Mouse (Mus musculus): ENCODE results near the gene Slc11a1. TPM values are rescaled to one million over a fixed set of nuclear protein-coding genes. Genes with fewer than 3 reads are reported as not detected.

Slc11a1 gene
- polyA plus RNA-seq, 1 experiment from 2014 or later = 2.2 TPM

DNA sequence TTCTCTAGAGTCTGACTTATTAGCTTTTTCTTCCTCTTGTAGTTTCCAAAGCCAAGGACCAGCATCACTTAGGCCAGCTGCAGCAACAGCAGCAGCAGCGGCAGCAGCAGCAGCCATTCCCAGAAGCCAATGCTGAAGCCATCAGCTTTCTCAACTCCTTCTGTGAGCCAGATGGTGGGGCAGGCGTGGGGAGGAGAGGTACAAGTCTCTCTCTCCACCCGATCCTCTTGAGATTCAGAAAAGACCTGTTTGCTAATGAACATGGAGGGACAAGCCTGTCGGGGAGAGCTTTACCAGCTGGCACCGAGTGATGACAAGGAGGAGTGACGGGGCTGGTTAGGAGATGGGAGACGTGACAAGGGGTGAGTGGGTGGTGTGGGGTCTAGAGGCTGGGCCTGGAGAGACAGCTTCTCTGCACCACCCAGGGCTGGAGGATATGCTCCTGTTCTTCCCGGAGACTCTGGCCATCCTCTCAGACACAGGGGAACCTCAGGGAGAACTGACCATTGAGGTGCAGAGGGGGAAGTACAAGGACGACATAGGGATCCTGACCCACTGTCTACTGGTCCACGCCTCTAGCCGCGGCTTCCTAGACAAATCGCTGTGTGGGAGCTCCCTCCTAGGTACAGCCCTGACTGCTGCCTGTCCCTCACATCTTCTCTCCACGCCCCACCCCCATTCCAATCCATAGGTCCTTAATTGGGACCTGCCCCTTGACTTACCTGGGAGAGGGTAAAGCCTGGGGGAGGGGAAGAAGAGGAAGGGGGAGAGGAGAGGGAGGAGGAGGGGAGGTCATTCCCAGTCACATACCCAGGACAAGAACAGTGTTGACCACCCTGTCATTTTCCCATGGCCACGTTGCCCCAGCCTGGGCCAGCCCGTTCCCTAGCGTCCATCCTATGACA, 12.4 kb upstream of the Slc11a1 start:
- Histone ChIP-seq H3K27ac (ENCODE audit: low read depth, low read length) (no peak overlapping the region), H3K4me3 (ENCODE audit: low read depth, low read length) (no peak overlapping the region), H3K9ac (replicated peaks; ENCODE audit: low read depth, low read length) (no peak overlapping the region), H3K36me3 (ENCODE audit: control insufficient read depth, insufficient read depth, low read length) (no peaks in the 10 kb centered on the region), H3K27me3 (ENCODE audit: control insufficient read depth, insufficient read depth, low read length) (no peaks in the 10 kb centered on the region), H3K4me1 (ENCODE audit: control insufficient read depth, insufficient read depth, low read length) (no peaks in the 10 kb centered on the region), H3K4me2 (ENCODE audit: low read depth, low read length) (no peak overlapping the region), H3K9me3 (ENCODE audit: control insufficient read depth, low read length) (no peaks in the 10 kb centered on the region)
- 71% methylated on average over 17 of the region's 17 CpGs for WGBS
- peak; percentile 20; the same call in 1 of the 2 replicates for ATAC-seq (ENCODE audit: low read depth)

DNA sequence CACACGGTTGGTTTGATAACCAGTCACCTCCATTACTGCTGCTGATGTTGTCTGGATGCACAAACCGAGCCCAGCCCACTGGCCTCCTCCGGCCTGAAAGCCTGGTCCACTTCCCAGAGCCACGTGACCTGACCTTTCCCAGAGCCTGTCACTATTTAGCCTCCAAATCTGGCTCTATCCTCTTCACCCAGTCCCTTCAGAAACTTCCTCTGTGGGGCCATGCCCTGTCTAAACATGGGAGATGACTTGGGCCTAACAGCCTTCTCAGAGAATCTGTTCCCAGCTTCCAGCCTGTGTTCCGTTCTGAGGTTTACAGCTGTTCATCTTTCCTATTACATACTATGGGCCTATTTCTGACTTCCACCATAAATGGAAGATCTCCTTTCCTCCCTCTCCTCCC, 11.6 kb upstream of the Slc11a1 start:
- 76% methylated on average over 5 of the region's 5 CpGs for WGBS
- no peak overlapping the region for H3K4me2 ChIP-seq (ENCODE audit: low read depth, low read length)

GRCm38 (mm10) chr1:74364270-74364669, 10.7 kb upstream of the Slc11a1 start:
- 77% methylated on average over 8 of the region's 8 CpGs for WGBS
- Histone ChIP-seq H3K4me1 (ENCODE audit: control insufficient read depth, insufficient read depth, low read length) (no peaks in the 10 kb centered on the region), H3K4me2 (ENCODE audit: low read depth, low read length) (no peak overlapping the region), H3K9me3 (ENCODE audit: control insufficient read depth, low read length) (no peaks in the 10 kb centered on the region), H3K9ac (replicated peaks; ENCODE audit: low read depth, low read length) (no peak overlapping the region), H3K4me3 (ENCODE audit: low read depth, low read length) (no peak overlapping the region), H3K36me3 (ENCODE audit: control insufficient read depth, insufficient read depth, low read length) (no peaks in the 10 kb centered on the region), H3K27me3 (ENCODE audit: control insufficient read depth, insufficient read depth, low read length) (no peaks in the 10 kb centered on the region), H3K27ac (ENCODE audit: low read depth, low read length) (no peak overlapping the region)
- no peak for ATAC-seq (ENCODE audit: low read depth)

More for the DNA sequence above, 11.6 kb upstream of the Slc11a1 start:
- Histone ChIP-seq H3K27ac (ENCODE audit: low read depth, low read length) (no peak overlapping the region), H3K36me3 (ENCODE audit: control insufficient read depth, insufficient read depth, low read length) (no peaks in the 10 kb centered on the region), H3K9me3 (ENCODE audit: control insufficient read depth, low read length) (no peaks in the 10 kb centered on the region), H3K4me1 (ENCODE audit: control insufficient read depth, insufficient read depth, low read length) (no peaks in the 10 kb centered on the region), H3K27me3 (ENCODE audit: control insufficient read depth, insufficient read depth, low read length) (no peaks in the 10 kb centered on the region), H3K9ac (replicated peaks; ENCODE audit: low read depth, low read length) (no peak overlapping the region), H3K4me3 (ENCODE audit: low read depth, low read length) (no peak overlapping the region)
- no peak for ATAC-seq (ENCODE audit: low read depth)

GRCm38 (mm10) chr1:74367886-74368645, 6.9 kb upstream of the Slc11a1 start:
- H3K36me3 ChIP-seq (ENCODE audit: control insufficient read depth, insufficient read depth, low read length) = no peaks in the 10 kb centered on the region
- H3K4me2 ChIP-seq (ENCODE audit: low read depth, low read length) = peak overlapping the region; percentile 34
- 0 out of 2 replicates have a peak overlapping the region, but pooled peaks have one; percentile 4 for H3K9ac ChIP-seq (replicated peaks; ENCODE audit: low read depth, low read length)
- H3K9me3 ChIP-seq (ENCODE audit: control insufficient read depth, low read length) = no peaks in the 10 kb centered on the region
- no peak overlapping the region for H3K27ac ChIP-seq (ENCODE audit: low read depth, low read length)
- H3K27me3 ChIP-seq (ENCODE audit: control insufficient read depth, insufficient read depth, low read length) = no peaks in the 10 kb centered on the region
- ATAC-seq (ENCODE audit: low read depth) = peak; percentile 77
- no peaks in the 10 kb centered on the region for H3K4me1 ChIP-seq (ENCODE audit: control insufficient read depth, insufficient read depth, low read length)
- 20% methylated on average over 34 of the region's 34 CpGs for WGBS
- peak overlapping the region; percentile 6; the same call in 1 of the 2 replicates for H3K4me3 ChIP-seq (ENCODE audit: low read depth, low read length)

GRCm38 (mm10) chr1:74370040-74370439, 5.0 kb upstream of the Slc11a1 start:
- Histone ChIP-seq H3K4me3 (ENCODE audit: low read depth, low read length) (no peak overlapping the region), H3K27ac (ENCODE audit: low read depth, low read length) (no peak overlapping the region), H3K27me3 (ENCODE audit: control insufficient read depth, insufficient read depth, low read length) (no peaks in the 10 kb centered on the region), H3K9me3 (ENCODE audit: control insufficient read depth, low read length) (no peaks in the 10 kb centered on the region), H3K9ac (replicated peaks; ENCODE audit: low read depth, low read length) (no peak overlapping the region), H3K4me1 (ENCODE audit: control insufficient read depth, insufficient read depth, low read length) (no peaks in the 10 kb centered on the region), H3K36me3 (ENCODE audit: control insufficient read depth, insufficient read depth, low read length) (no peaks in the 10 kb centered on the region), H3K4me2 (ENCODE audit: low read depth, low read length) (no peak overlapping the region)
- ATAC-seq (ENCODE audit: low read depth) = no peak
- 55% methylated on average over 4 of the region's 4 CpGs for WGBS

DNA sequence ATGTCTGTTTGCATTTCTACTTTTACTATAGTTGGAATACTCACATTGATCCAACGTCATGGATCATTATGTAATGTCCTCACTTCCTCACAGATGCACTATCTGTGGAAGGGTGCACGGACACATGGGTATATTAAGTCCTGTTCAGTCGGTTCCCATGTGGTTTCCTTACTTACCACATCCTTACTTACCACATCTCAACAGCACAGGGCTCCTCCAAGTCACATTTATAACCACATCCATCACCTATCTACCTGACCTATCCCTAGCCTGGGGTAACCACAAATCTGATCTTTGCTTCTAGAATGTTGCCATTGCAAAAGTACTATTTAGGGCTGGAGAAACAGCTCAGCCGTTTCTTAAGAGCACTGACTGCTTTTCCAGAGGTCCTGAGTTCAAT, 1.6 kb upstream of the Slc11a1 start:
- no peaks in the 10 kb centered on the region for H3K36me3 ChIP-seq (ENCODE audit: control insufficient read depth, insufficient read depth, low read length)
- H3K27me3 ChIP-seq (ENCODE audit: control insufficient read depth, insufficient read depth, low read length) = no peaks in the 10 kb centered on the region
- H3K9ac ChIP-seq (replicated peaks; ENCODE audit: low read depth, low read length) = no peak overlapping the region
- no peak overlapping the region for H3K4me2 ChIP-seq (ENCODE audit: low read depth, low read length)
- no peak overlapping the region for H3K4me3 ChIP-seq (ENCODE audit: low read depth, low read length)
- H3K9me3 ChIP-seq (ENCODE audit: control insufficient read depth, low read length) = no peaks in the 10 kb centered on the region
- no peaks in the 10 kb centered on the region for H3K4me1 ChIP-seq (ENCODE audit: control insufficient read depth, insufficient read depth, low read length)
- ATAC-seq (ENCODE audit: low read depth) = no peak
- WGBS = 82% methylated on average over 4 of the region's 4 CpGs
- H3K27ac ChIP-seq (ENCODE audit: low read depth, low read length) = no peak overlapping the region

DNA sequence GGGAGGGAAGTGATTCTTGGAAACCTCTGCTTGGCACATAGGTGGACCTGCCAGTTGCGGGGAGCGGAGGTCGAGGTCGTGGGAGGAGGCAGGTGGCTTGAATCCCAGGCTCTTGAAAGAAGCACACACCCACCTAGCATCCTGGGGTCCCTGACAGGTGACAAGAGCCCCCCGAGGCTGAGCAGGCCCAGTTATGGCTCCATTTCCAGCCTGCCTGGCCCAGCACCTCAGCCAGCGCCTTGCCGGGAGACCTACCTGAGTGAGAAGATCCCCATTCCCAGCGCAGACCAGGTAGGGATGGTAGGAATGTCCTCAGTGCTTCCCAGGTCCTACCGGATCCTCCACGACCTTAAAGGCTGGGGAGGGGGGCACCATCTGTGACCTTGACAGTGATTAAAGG, 566 bp downstream of the Slc11a1 start:
- Histone ChIP-seq H3K4me1 (ENCODE audit: control insufficient read depth, insufficient read depth, low read length) (no peaks in the 10 kb centered on the region), H3K4me3 (ENCODE audit: low read depth, low read length) (no peak overlapping the region), H3K9ac (replicated peaks; ENCODE audit: low read depth, low read length) (no peak overlapping the region), H3K36me3 (ENCODE audit: control insufficient read depth, insufficient read depth, low read length) (no peaks in the 10 kb centered on the region), H3K27ac (ENCODE audit: low read depth, low read length) (no peak overlapping the region), H3K4me2 (ENCODE audit: low read depth, low read length) (no peak overlapping the region), H3K9me3 (ENCODE audit: control insufficient read depth, low read length) (no peaks in the 10 kb centered on the region), H3K27me3 (ENCODE audit: control insufficient read depth, insufficient read depth, low read length) (no peaks in the 10 kb centered on the region)
- no peak for ATAC-seq (ENCODE audit: low read depth)
- 81% methylated on average over 10 of the region's 10 CpGs for WGBS

GRCm38 (mm10) chr1:74376396-74376795, 1.4 kb downstream of the Slc11a1 start:
- Histone ChIP-seq H3K27ac (ENCODE audit: low read depth, low read length) (no peak overlapping the region), H3K4me3 (ENCODE audit: low read depth, low read length) (no peak overlapping the region), H3K4me2 (ENCODE audit: low read depth, low read length) (no peak overlapping the region), H3K9ac (replicated peaks; ENCODE audit: low read depth, low read length) (no peak overlapping the region), H3K4me1 (ENCODE audit: control insufficient read depth, insufficient read depth, low read length) (no peaks in the 10 kb centered on the region), H3K9me3 (ENCODE audit: control insufficient read depth, low read length) (no peaks in the 10 kb centered on the region), H3K36me3 (ENCODE audit: control insufficient read depth, insufficient read depth, low read length) (no peaks in the 10 kb centered on the region), H3K27me3 (ENCODE audit: control insufficient read depth, insufficient read depth, low read length) (no peaks in the 10 kb centered on the region)
- no peak for ATAC-seq (ENCODE audit: low read depth)
- 87% methylated on average over 4 of the region's 4 CpGs for WGBS

DNA sequence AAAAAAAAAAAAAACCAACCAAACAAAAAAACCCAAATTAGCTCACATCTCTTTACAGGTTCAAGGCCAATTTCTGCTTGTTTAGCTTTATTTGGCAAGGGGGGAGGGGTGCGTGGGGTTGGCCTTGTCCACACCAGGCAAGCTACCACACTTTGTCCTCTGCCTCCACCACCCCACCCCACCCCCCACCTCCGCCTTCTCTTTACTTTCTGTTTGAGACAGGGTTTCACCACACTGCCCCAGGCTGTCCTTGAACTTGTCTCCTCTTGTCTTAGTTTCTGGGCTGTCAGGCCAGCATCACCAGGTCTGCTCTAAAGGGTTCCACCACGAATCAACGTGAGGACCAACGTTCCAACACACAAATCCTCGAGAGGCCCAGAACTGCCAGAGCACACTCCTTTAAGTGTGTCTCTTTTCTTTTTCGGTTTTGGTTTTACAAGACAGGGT, 4.1 kb downstream of the Slc11a1 start:
- no peak overlapping the region for H3K4me2 ChIP-seq (ENCODE audit: low read depth, low read length)
- no peaks in the 10 kb centered on the region for H3K36me3 ChIP-seq (ENCODE audit: control insufficient read depth, insufficient read depth, low read length)
- no peak overlapping the region for H3K4me3 ChIP-seq (ENCODE audit: low read depth, low read length)
- H3K9me3 ChIP-seq (ENCODE audit: control insufficient read depth, low read length) = no peaks in the 10 kb centered on the region
- H3K27me3 ChIP-seq (ENCODE audit: control insufficient read depth, insufficient read depth, low read length) = no peaks in the 10 kb centered on the region
- no peak for ATAC-seq (ENCODE audit: low read depth)
- H3K4me1 ChIP-seq (ENCODE audit: control insufficient read depth, insufficient read depth, low read length) = no peaks in the 10 kb centered on the region
- no peak overlapping the region for H3K9ac ChIP-seq (replicated peaks; ENCODE audit: low read depth, low read length)
- no peak overlapping the region for H3K27ac ChIP-seq (ENCODE audit: low read depth, low read length)
- 89% methylated on average over 7 of the region's 7 CpGs for WGBS
